Mouse (Mus musculus) midbrain, postnatal 0 days (tissue): Measurements from ENCODE around the gene Haao. TPM values are rescaled to one million over a fixed set of nuclear protein-coding genes. Genes with fewer than 3 reads are reported as not detected.

Source experiments
- ATAC-seq: fragments of 200-750 bp; cut with Nextera tagmentation; 2 replicates; pipeline ENCODE4 v1.8.0; 2017; ENCODE audit warnings: moderate number of reproducible peaks, mild to moderate bottlenecking, moderate TSS enrichment, moderate library complexity; ENCODE audit not compliant: low FRiP score
- DNase-seq: peaks from one replicate; pipeline ENCODE4 v3.0.0-alpha.2; 2015; ENCODE audit warnings: low spot score
- H3K27ac ChIP-seq: fragments of 300-500 bp; sonication (generic); 2 replicates; pipeline ENCODE4 v1.5.1; 2014; ENCODE audit warnings: low read depth, mild to moderate bottlenecking, low read length, mixed read lengths
- H3K27me3 ChIP-seq: fragments of 300-500 bp; sonication (generic); 2 replicates; pipeline ENCODE4 v1.6.1; 2014; ENCODE audit warnings: low read length, control low read depth, mixed read lengths; ENCODE audit not compliant: insufficient read depth
- H3K36me3 ChIP-seq: fragments of 300-500 bp; sonication (generic); 2 replicates; pipeline ENCODE4 v1.6.1; 2014; ENCODE audit warnings: low read length, control low read depth, mixed read lengths; ENCODE audit not compliant: insufficient read depth
- H3K4me1 ChIP-seq: fragments of 300-500 bp; sonication (generic); 2 replicates; pipeline ENCODE4 v1.6.1; 2014; ENCODE audit warnings: mild to moderate bottlenecking, control low read depth, antibody characterized with exemption, low read length, mixed read lengths; ENCODE audit not compliant: insufficient read depth
- H3K4me2 ChIP-seq: fragments of 300-500 bp; sonication (generic); 2 replicates; pipeline ENCODE4 v1.6.1; 2014; ENCODE audit warnings: low read depth, mild to moderate bottlenecking, low read length, mixed read lengths; ENCODE audit not compliant: poor library complexity, severe bottlenecking
- H3K4me3 ChIP-seq: fragments of 300-500 bp; sonication (generic); 2 replicates; pipeline ENCODE4 v1.5.1; 2014; ENCODE audit warnings: low read depth, mild to moderate bottlenecking, low read length, moderate library complexity
- H3K9ac ChIP-seq: fragments of 300-500 bp; sonication (generic); replicated peaks from 2 replicates; pipeline ENCODE4 v1.6.1; 2014; ENCODE audit warnings: mild to moderate bottlenecking, low read length, moderate library complexity, mixed read lengths; ENCODE audit not compliant: poor library complexity, severe bottlenecking
- H3K9me3 ChIP-seq: fragments of 300-500 bp; sonication (generic); 2 replicates; pipeline ENCODE4 v1.6.1; 2016; ENCODE audit warnings: low read length, control low read depth
- CTCF ChIP-seq: IDR thresholded peaks from 2 replicates; pipeline ENCODE4 v1.5.1; 2016; ENCODE audit warnings: antibody characterized with exemption, mild to moderate bottlenecking
- WGBS: fragments of 180-500 bp; shearing (Covaris S2); extraction: QIAGEN DNeasy Blood & Tissue Kit; methylation state at CpG from one replicate; pipeline ENCODE4 v1.1.7; 2014; 5-methylcytosine and 5-hydroxymethylcytosine counted together
- polyA plus RNA-seq: library from polyadenylated mRNA; unstranded; fragments of >200 nt; fragmentation: Nextera tagmentation; extraction: Ambion mirVana; gene quantifications from 2 replicates; pipeline ENCODE4 v1.2.1, GENCODE M21; 2015
- total RNA-seq: library from RNA; depleted of rRNA; stranded (reverse); fragments of >200 nt; gene quantifications from 2 replicates; pipeline ENCODE4 v1.2.3, GENCODE M21; 2014

The Haao gene
- total and polyA plus RNA-seq, 2 experiments from 2014 or later, result 0.23 TPM; not detected in 1

GRCm38 (mm10) chr17:83823835-83824234 lies 23.9 kb downstream of the Haao start:
- H3K27me3 ChIP-seq, result no peaks in the 10 kb centered on the region
- no peak overlapping the region for H3K9ac ChIP-seq
- no peak for DNase-seq
- no peaks in the 10 kb centered on the region for H3K9me3 ChIP-seq
- no peak overlapping the region for H3K4me3 ChIP-seq
- ATAC-seq, result no peak
- no peaks in the 10 kb centered on the region for H3K36me3 ChIP-seq
- no peak overlapping the region for H3K4me2 ChIP-seq
- no peak overlapping the region for H3K27ac ChIP-seq
- no peak for TF ChIP-seq CTCF
- WGBS, result 92% methylated on average over 7 of the region's 7 CpGs
- peaks cover 9% of the 10 kb centered on the region for H3K4me1 ChIP-seq

GRCm38 (mm10) chr17:83821876-83822275 lies 25.9 kb downstream of the Haao start:
- Histone ChIP-seq H3K4me2 (no peak overlapping the region), H3K36me3 (peaks cover 2% of the 10 kb centered on the region), H3K27me3 (no peaks in the 10 kb centered on the region), H3K27ac (no peak overlapping the region), H3K9ac (no peak overlapping the region), H3K4me3 (no peak overlapping the region), H3K4me1 (peaks cover 9% of the 10 kb centered on the region), H3K9me3 (no peaks in the 10 kb centered on the region)
- ATAC-seq (no peak), DNase-seq (no peak)
- 91% methylated on average over 3 of the region's 3 CpGs for WGBS
- no peak for TF ChIP-seq CTCF

GRCm38 (mm10) chr17:83820701-83821100 lies 27.1 kb downstream of the Haao start:
- H3K27ac ChIP-seq, result no peak overlapping the region
- no peak overlapping the region for H3K4me2 ChIP-seq
- no peaks in the 10 kb centered on the region for H3K27me3 ChIP-seq
- peaks cover 9% of the 10 kb centered on the region for H3K4me1 ChIP-seq
- no peak overlapping the region for H3K4me3 ChIP-seq
- 41% methylated on average over 5 of the region's 5 CpGs for WGBS
- H3K9me3 ChIP-seq, result no peaks in the 10 kb centered on the region
- peaks cover 2% of the 10 kb centered on the region for H3K36me3 ChIP-seq
- peak; percentile 25; the same call in 1 of the 2 replicates for ATAC-seq
- no peak overlapping the region for H3K9ac ChIP-seq
- DNase-seq, result peak; percentile 58
- TF ChIP-seq CTCF, result no peak

- peaks cover 2% of the 10 kb centered on the region for H3K36me3 ChIP-seq
- 70% methylated on average over 8 of the region's 8 CpGs for WGBS
- H3K4me3 ChIP-seq, result no peak overlapping the region
- no peaks in the 10 kb centered on the region for H3K27me3 ChIP-seq
- no peak overlapping the region for H3K4me2 ChIP-seq
- H3K9me3 ChIP-seq, result no peaks in the 10 kb centered on the region
- ATAC-seq, result no peak
- peaks cover 9% of the 10 kb centered on the region for H3K4me1 ChIP-seq
- no peak for DNase-seq
- H3K9ac ChIP-seq, result no peak overlapping the region
- H3K27ac ChIP-seq, result no peak overlapping the region
- TF ChIP-seq CTCF, result no peak
Observed at GRCm38 (mm10) chr17:83819503-83819902, 28.3 kb downstream of the Haao start.

GRCm38 (mm10) chr17:83816996-83817395 lies 30.8 kb downstream of the Haao start:
- no peak for TF ChIP-seq CTCF
- 89% methylated on average over 7 of the region's 7 CpGs for WGBS

GRCm38 (mm10) chr17:83813050-83813449 lies 34.7 kb downstream of the Haao start:
- H3K9me3 ChIP-seq, result no peaks in the 10 kb centered on the region
- DNase-seq (no peak), ATAC-seq (no peak)
- 88% methylated on average over 4 of the region's 4 CpGs for WGBS
- no peaks in the 10 kb centered on the region for H3K4me1 ChIP-seq
- TF ChIP-seq CTCF, result no peak
- peaks cover 8% of the 10 kb centered on the region for H3K36me3 ChIP-seq
- no peak overlapping the region for H3K4me2 ChIP-seq
- no peaks in the 10 kb centered on the region for H3K27me3 ChIP-seq
- H3K27ac ChIP-seq, result no peak overlapping the region
- H3K4me3 ChIP-seq, result no peak overlapping the region
- no peak overlapping the region for H3K9ac ChIP-seq

More at GRCm38 (mm10) chr17:83816996-83817395, 30.8 kb downstream of the Haao start:
- Histone ChIP-seq H3K4me3 (no peak overlapping the region), H3K4me1 (peaks cover 9% of the 10 kb centered on the region), H3K27ac (no peak overlapping the region), H3K4me2 (no peak overlapping the region), H3K36me3 (peaks cover 2% of the 10 kb centered on the region), H3K9ac (no peak overlapping the region), H3K27me3 (no peaks in the 10 kb centered on the region), H3K9me3 (no peaks in the 10 kb centered on the region)
- no peak for DNase-seq
- no peak for ATAC-seq
